ENCODE assay signal across 8 mouse cellular contexts in genomic region chr14:104460325-104461285, GRCm38 (mm10). TPM values are rescaled to one million over a fixed set of nuclear protein-coding genes. Genes with fewer than 3 reads are reported as not detected.
A peak's percentile ranks its signal among the peaks of the same experiment; 100 is the strongest.
DNase-seq lines count a peak whose midpoint lies in the region; ATAC-seq lines count a peak whose summit lies in the region.
"Had no signal": no experiment of that assay in that cellular context is flagged by ENCODE, and none has a peak within 500 bp of the region (broad histone marks: within the 10 kb centered on the region; RNA-seq: fewer than 3 reads in every experiment).

No protein-coding gene starts in this region.

- no peaks in the 10 kb centered on the region for H3K9me3 ChIP-seq in forebrain, embryonic 15.5 days
- no peaks in the 10 kb centered on the region for H3K9me3 ChIP-seq in liver, embryonic 15.5 days (replicated peaks)

- peak; percentile 4 for DNase-seq in lung, postnatal 10 days
- no peak for DNase-seq in lung, postnatal 36 days
- peak; percentile 84 for DNase-seq in testis, postnatal 14 days (ENCODE audit: low spot score)
- no peak for DNase-seq in layer of hippocampus, postnatal 36 days
- DNase-seq in c-Kit-positive CD71-positive TER-119-positive erythroid progenitor cells, embryonic 14.5 days (ENCODE audit: low spot score), result no peak

- WGBS in forebrain, embryonic 15.5 days, result 1% methylated on average over 59 of the region's 59 CpGs
- WGBS in liver, embryonic 15.5 days (ENCODE audit: insufficient replicate concordance), result 1% methylated on average over 59 of the region's 59 CpGs

- H3K27ac ChIP-seq in forebrain, embryonic 15.5 days (replicated peaks), result no peak overlapping the region
- no peak overlapping the region for H3K27ac ChIP-seq in liver, embryonic 15.5 days (replicated peaks)

- H3K4me2 ChIP-seq in forebrain, embryonic 15.5 days (replicated peaks), result peak overlapping the region; percentile 29; the same call in 1 of the 2 replicates
- H3K4me2 ChIP-seq in liver, embryonic 15.5 days, result 0 out of 2 replicates have a peak overlapping the region, but pooled peaks have one; percentile 13

- H3K36me3 ChIP-seq in forebrain, embryonic 15.5 days, result no peaks in the 10 kb centered on the region
- H3K36me3 ChIP-seq in liver, embryonic 15.5 days (replicated peaks), result no peaks in the 10 kb centered on the region

- no peak overlapping the region for H3K9ac ChIP-seq in forebrain, embryonic 15.5 days (replicated peaks)
- H3K9ac ChIP-seq in liver, embryonic 15.5 days, result no peak overlapping the region

- H3K4me3 ChIP-seq in forebrain, embryonic 15.5 days, result peak overlapping the region; percentile 12
- no peak overlapping the region for H3K4me3 ChIP-seq in liver, embryonic 15.5 days (replicated peaks)

- peaks cover 12% of the 10 kb centered on the region for H3K4me1 ChIP-seq in forebrain, embryonic 15.5 days
- 0 out of 2 replicates have a peak, but pooled peaks cover under 1% of the 10 kb centered on the region for H3K4me1 ChIP-seq in liver, embryonic 15.5 days (replicated peaks)

- peaks cover 72% of the 10 kb centered on the region for H3K27me3 ChIP-seq in forebrain, embryonic 15.5 days
- H3K27me3 ChIP-seq in liver, embryonic 15.5 days, result peaks cover 86% of the 10 kb centered on the region

- peak; percentile 82 for ATAC-seq in forebrain, embryonic 15.5 days (replicated peaks)
- ATAC-seq in liver, embryonic 15.5 days (ENCODE audit: insufficient read depth), result no peak

RNA-seq across cellular contexts. Expression of gene Pou4f1, which starts 7.2 kb away (rescaled TPM):
- 2.6 and 3.1 TPM in 2 replicates for polyA plus RNA-seq in forebrain, embryonic 15.5 days (2015; fragmentation: Nextera tagmentation; extraction: Ambion mirVana)
- polyA plus RNA-seq in liver, embryonic 15.5 days (2015; fragmentation: Nextera tagmentation; extraction: Ambion mirVana), result 0.09 and 0.15 TPM in 2 replicates
- total RNA-seq in layer of hippocampus, postnatal 36 days (2021), result not detected
- total RNA-seq: liver, adult 2 months had no signal
- polyA plus RNA-seq: liver, adult 2 months had no signal

Comparison
In these comparisons a context has a peak if more than half of its experiments do, and no peak if none do; other contexts are left out.
1. DNase-seq: peak in lung, postnatal 10 days (single experiment) and testis, postnatal 14 days (single experiment); none in lung, postnatal 36 days (single experiment), layer of hippocampus, postnatal 36 days (0 of 2) and c-Kit-positive CD71-positive TER-119-positive erythroid progenitor cells, embryonic 14.5 days (single experiment).